Mouse (Mus musculus): ENCODE measurements around the gene Nudt15. TPM values are rescaled to one million over a fixed set of nuclear protein-coding genes. Genes with fewer than 3 reads are reported as not detected.

Gene Nudt15
- polyA plus RNA-seq, 1 experiment from 2014 or later = 1.8 TPM

DNA sequence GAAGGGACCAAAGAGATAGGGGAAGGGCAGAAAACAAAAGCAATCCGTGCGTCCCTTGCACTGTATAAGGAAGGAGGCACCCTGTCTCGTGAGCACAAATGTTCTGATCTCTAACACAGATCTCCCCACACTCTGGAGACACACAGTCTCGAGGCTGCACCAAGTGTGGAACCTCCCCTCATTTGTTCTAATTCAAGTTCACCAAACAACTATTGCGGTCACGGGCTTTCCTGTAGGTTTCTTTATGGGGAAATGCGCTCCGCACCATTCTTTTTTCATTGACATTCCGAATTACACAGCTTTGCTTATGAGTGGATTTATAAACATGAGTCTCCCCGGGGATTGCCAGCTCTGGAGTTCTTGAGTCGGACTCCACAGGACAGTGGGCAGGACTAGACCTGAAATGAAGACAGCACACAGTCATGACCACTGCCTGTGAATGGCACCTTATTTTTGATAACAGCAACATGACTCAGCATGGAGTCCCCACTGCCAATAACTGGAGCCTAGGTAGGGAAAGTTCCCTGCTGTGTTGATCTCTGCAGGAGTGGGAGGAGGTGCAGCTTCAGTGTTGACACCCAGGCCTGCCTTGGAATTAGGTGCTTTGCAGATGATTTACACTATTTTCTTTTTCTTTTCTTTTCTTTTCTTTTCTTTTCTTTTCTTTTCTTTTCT, 40.2 kb downstream of the Nudt15 start:
- TF ChIP-seq CTCF (IDR thresholded peaks at IDR 0.05) = no peak
- DNase-seq (ENCODE audit: low read depth, low spot score) (no peak), ATAC-seq (no peak)

DNA sequence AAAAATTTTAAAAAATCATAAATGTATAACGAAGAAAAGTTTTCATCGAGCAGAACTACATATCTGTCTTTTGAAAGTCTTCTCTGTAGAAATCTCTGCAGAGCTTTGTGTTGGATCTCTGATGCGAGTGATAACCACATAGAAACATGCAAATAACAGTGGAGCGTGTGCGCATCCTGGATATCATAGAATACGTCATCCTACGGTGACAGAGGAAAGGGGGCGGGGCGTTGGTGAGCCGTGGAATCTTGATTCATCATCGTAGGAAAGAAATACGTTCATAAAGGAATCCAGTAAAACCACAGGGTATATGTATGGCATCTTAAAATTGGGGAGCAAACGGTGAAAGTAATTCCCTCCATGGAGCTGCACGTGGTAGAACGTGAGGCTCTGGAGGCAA, 40.8 kb downstream of the Nudt15 start:
- in situ Hi-C loops (cut with MboI; ENCODE audit: low pct_unique_long_range_greater_than_20kb) = no loop called here

More for the DNA sequence above, 40.2 kb downstream of the Nudt15 start:
- CTCF ChIA-PET = no interaction called here
- POLR2A ChIA-PET = no interaction called here
- no peaks in the 10 kb centered on the region for H3K27me3 ChIP-seq
- in situ Hi-C loops (cut with MboI; ENCODE audit: low pct_unique_long_range_greater_than_20kb) = no loop called here

DNA sequence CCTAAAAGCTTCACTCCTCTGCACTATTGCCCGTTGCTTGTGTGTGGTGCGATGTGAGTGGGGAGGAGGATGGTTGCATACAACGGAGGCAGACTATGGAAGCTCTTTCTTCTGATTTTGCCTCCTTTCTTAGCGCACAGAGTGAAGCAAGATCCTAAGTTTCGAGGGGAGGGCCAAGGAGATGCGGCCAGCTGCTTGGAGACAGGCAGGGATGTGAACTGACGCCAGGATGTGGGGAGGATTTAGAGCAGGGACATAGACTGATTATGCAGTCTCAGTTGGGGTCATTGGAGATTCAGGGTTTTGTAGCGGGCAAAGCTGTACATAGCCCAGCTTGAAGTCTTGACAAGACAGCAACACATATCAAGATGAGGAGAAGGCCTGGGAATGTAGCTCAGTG, 41.8 kb downstream of the Nudt15 start:
- ChIA-PET CTCF (interaction anchor here (0.9 to 1.6 kb wide), 2 partner anchors 18 to 19 kb away, joined by 4 read pairs; partner anchors contain the start of gene Sucla2), POLR2A (no interaction called here)
- no peaks in the 10 kb centered on the region for H3K27me3 ChIP-seq
- in situ Hi-C loops (cut with MboI; ENCODE audit: low pct_unique_long_range_greater_than_20kb) = no loop called here
- DNase-seq (ENCODE audit: low read depth, low spot score) (no peak), ATAC-seq (no peak)
- no peak for TF ChIP-seq CTCF (IDR thresholded peaks at IDR 0.05)

More for the DNA sequence above, 40.8 kb downstream of the Nudt15 start:
- no peak for TF ChIP-seq CTCF (IDR thresholded peaks at IDR 0.05)
- POLR2A ChIA-PET = no interaction called here
- DNase-seq (ENCODE audit: low read depth, low spot score) (no peak), ATAC-seq (no peak)
- CTCF ChIA-PET = interaction anchor here (0.9 kb wide), 1 partner anchor 20 kb away, joined by 4 read pairs; no protein-coding TSS in a partner anchor
- H3K27me3 ChIP-seq = no peaks in the 10 kb centered on the region

DNA sequence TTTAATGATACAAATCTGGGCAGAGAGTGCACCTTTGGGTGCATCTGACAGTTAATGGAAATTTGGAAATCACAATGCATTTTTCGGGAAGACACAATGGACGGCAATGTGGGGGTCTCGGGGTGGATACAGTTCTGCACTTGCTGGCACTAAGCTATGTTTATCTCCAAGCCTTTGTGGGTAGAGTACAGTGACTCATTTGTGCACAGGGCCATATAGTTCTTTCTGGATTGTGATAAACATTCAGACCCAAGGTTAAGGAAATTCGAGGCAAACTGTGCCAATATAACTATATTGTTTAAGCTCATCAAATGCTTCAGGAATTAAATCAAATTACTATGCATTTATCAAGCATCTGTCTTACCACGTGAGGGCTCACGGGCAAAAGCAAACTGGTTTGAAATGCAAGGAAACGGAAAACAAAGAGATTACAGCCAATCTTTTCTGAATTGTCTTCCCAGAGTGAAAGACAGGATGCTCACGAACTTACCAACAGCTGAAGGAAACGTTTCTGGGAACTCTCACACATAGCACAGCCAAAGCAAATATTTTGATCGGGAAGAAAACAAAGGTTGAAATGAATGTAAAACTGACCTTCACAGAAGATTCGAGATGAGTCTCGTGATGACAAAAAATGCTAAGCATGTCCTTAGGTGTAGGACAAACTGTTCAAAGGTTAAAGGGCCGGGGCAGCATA, 44.7 kb downstream of the Nudt15 start:
- TF ChIP-seq CTCF (IDR thresholded peaks at IDR 0.05) = no peak
- DNase-seq (ENCODE audit: low read depth, low spot score) = no peak
- ATAC-seq = no peak
- in situ Hi-C loops (cut with MboI; ENCODE audit: low pct_unique_long_range_greater_than_20kb) = no loop called here
- CTCF ChIA-PET = interaction anchor here (1.7 kb wide), 1 partner anchor 15 kb away, joined by 5 read pairs; no protein-coding TSS in a partner anchor
- peaks cover 6% of the 10 kb centered on the region for H3K27me3 ChIP-seq
- POLR2A ChIA-PET = no interaction called here

DNA sequence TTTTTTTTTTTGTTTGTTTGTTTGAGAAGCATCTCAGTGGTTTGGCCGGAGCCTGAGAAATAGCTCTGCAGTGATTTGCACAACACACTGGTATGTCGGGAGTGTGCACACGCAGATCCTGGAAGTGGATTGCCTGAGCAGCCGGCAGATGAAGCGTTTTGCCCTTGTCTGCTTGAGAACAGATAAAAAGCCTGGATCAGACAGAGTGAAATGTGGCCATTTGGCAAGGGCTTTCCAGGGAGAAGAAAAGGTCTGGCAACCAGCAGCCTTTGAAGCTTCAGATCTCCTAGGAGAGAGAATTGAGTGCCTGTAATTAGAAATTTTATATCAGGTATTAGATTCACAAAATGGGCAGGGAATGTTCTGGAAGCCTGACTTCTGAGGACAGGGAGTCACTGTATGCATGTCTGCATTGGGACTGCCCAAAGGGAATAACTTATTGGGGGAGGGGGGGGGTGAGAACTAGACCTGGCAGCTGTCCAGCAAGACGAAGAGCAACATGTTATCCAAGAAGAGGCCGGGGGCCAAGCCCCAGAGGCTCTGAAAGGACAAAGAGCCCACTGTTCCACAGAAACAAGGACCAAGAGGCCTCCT, 45.4 kb downstream of the Nudt15 start:
- ATAC-seq (no peak), DNase-seq (ENCODE audit: low read depth, low spot score) (no peak)
- ChIA-PET CTCF (interaction anchor here (1.7 kb wide), 1 partner anchor 14 kb away, joined by 5 read pairs; no protein-coding TSS in a partner anchor), POLR2A (no interaction called here)
- peaks cover 6% of the 10 kb centered on the region for H3K27me3 ChIP-seq
- no peak for TF ChIP-seq CTCF (IDR thresholded peaks at IDR 0.05)
- in situ Hi-C loops (cut with MboI; ENCODE audit: low pct_unique_long_range_greater_than_20kb) = no loop called here

DNA sequence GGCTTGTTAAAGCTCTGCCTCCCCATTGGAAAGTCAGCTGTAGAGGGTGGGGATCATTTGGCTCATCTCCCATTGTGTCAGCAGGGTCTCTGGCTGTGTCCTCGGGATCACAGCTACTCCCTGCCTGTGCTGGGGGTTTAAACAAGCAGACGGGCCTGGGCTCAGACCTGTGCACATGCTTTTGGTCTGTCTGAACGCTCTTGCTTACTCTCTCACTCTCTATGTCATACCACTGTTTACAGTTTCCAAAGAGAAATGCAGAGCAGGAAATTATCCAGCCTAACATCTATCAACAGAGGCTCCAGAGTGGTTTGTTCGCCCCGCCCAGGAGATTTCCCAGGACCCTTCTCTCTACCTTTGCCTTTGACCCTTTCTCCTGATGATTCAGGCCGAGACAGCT, 46.3 kb downstream of the Nudt15 start:
- ChIA-PET CTCF (interaction anchor here (1.5 to 1.7 kb wide), 2 partner anchors 13 to 14 kb away, joined by 3 to 5 read pairs; no protein-coding TSS in a partner anchor), POLR2A (no interaction called here)
- ATAC-seq = no peak
- peaks cover 6% of the 10 kb centered on the region for H3K27me3 ChIP-seq
- DNase-seq (ENCODE audit: low read depth, low spot score) = no peak
- in situ Hi-C loops (cut with MboI; ENCODE audit: low pct_unique_long_range_greater_than_20kb) = no loop called here
- TF ChIP-seq CTCF (IDR thresholded peaks at IDR 0.05) = no peak

DNA sequence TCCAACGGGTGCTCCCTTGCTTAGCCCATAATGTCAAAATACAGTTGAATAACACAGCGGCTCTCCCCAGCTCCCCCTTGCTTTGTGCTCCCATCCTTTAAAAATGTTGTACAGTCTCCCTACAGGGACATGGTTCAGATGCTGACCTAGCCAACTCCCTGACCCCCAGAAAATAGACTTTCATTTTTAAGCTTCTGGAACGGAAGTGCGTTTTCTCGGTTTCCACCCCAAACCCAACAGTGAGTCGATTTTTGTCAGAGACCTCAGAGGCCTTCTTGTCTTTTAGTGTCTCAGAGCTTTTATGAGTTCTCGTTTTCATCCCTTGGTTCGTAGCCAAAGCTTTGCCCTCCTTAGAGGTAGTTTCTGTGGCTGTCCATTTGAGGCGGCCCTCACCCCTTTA, 46.8 kb downstream of the Nudt15 start:
- POLR2A ChIA-PET = no interaction called here
- TF ChIP-seq CTCF (IDR thresholded peaks at IDR 0.05) = no peak
- no peak for ATAC-seq
- no peak for DNase-seq (ENCODE audit: low read depth, low spot score)
- CTCF ChIA-PET = interaction anchor here (1.5 kb wide), 1 partner anchor 14 kb away, joined by 3 read pairs; no protein-coding TSS in a partner anchor
- peaks cover 6% of the 10 kb centered on the region for H3K27me3 ChIP-seq
- in situ Hi-C loops (cut with MboI; ENCODE audit: low pct_unique_long_range_greater_than_20kb) = no loop called here

DNA sequence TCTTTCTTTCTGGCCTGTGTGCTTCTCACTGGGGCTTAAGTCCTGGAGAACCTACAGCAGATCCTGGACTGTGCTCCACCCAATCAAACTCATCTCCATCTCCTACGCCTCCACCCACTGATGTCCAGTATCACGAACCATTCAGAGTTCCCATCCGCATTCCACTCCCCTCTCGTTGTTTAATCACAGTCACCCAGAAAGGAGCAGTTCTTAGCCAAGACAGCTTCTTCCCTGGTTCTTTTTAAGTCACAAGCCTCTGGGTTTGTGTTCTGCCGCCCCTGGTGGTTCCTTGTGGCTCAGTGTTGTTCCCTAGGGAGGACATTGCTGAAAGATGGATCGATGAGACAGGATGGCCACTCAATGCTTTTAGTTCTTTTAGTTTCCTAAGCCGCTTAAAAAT, 52.3 kb downstream of the Nudt15 start:
- CTCF ChIA-PET = interaction anchor here (1.5 kb wide), 1 partner anchor 8 kb away, joined by 6 read pairs; no protein-coding TSS in a partner anchor
- TF ChIP-seq CTCF (IDR thresholded peaks at IDR 0.05) = no peak
- ATAC-seq = no peak
- POLR2A ChIA-PET = no interaction called here
- peaks cover 6% of the 10 kb centered on the region for H3K27me3 ChIP-seq
- no peak for DNase-seq (ENCODE audit: low read depth, low spot score)
- in situ Hi-C loops (cut with MboI; ENCODE audit: low pct_unique_long_range_greater_than_20kb) = no loop called here

DNA sequence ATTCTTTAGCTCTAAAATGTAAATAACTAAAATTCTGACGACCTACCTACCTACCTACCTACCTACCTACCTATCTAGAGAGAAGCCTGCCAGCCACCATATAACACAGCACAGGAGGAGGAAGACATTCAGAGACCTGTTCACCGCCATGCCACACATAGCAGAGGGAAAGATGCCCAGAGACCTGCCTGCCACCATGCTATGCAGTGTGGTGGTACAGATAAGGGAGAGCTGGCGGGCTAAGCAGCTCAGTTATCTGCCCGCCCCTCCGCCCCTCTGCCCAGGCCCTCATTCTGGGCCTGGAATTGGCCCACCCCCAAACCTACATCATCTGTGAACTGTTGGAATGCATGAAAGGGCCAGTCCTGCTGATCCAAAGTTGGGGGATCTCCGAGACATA, 53.9 kb downstream of the Nudt15 start:
- ChIA-PET POLR2A (interaction anchor here (0.6 kb wide), 1 partner anchor 33 kb away, joined by 4 read pairs; no protein-coding TSS in a partner anchor), CTCF (no interaction called here)
- in situ Hi-C loops (cut with MboI; ENCODE audit: low pct_unique_long_range_greater_than_20kb) = no loop called here
- H3K27me3 ChIP-seq = peaks cover under 1% of the 10 kb centered on the region
- no peak for DNase-seq (ENCODE audit: low read depth, low spot score)
- no peak for TF ChIP-seq CTCF (IDR thresholded peaks at IDR 0.05)
- ATAC-seq = no peak

DNA sequence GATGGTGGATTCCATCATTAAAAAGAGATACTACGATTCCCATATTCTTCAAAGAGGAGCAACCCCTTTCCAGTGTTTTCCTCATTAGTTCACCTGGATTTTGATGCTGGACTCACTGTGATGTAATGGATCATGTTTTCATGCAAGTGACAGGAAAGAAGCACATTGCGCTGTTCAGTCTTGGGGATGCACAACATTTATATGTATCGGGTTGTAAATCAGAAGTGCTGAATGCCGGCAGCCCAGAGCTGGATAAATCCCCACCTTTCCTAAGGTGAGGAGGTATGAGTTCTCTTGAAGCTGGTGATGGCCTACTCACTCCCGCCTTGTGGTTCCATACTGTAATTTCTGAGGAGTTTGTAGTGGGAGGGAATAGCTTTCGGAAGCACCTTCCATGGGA, 54.7 kb downstream of the Nudt15 start:
- ChIA-PET POLR2A (no interaction called here), CTCF (no interaction called here)
- in situ Hi-C loops (cut with MboI; ENCODE audit: low pct_unique_long_range_greater_than_20kb) = no loop called here
- ATAC-seq (no peak), DNase-seq (ENCODE audit: low read depth, low spot score) (no peak)
- no peak for TF ChIP-seq CTCF (IDR thresholded peaks at IDR 0.05)
- H3K27me3 ChIP-seq = peaks cover 6% of the 10 kb centered on the region

DNA sequence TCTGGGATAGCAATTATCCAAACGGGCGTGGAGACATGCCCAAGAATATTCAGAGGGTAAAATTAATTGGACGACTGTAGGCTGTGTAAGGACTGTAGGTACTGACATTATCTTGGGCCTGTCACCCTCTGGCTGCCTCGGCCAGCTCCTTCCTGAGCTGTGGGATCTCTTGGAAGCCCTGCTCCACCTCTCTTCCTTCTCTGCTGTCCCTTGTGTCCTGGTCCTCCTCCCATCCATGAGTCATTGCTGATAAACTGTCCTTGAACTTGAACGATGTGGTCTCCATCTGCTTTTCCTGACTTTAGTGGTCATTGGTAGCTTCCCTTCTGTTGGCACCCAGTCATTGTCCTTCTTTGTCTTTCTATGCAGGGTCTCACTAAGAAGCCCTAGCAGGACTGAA, 61.4 kb downstream of the Nudt15 start:
- in situ Hi-C loops (cut with MboI; ENCODE audit: low pct_unique_long_range_greater_than_20kb) = no loop called here
- CTCF ChIA-PET = interaction anchor here (1.2 to 2.0 kb wide), 2 partner anchors 10 to 14 kb away, joined by 3 to 6 read pairs; no protein-coding TSS in a partner anchor
- POLR2A ChIA-PET = interaction anchor here (1.5 kb wide), 1 partner anchor 12 kb away, joined by 6 read pairs; no protein-coding TSS in a partner anchor
- ATAC-seq = no peak
- peaks cover 6% of the 10 kb centered on the region for H3K27me3 ChIP-seq
- TF ChIP-seq CTCF (IDR thresholded peaks at IDR 0.05) = no peak
- DNase-seq (ENCODE audit: low read depth, low spot score) = no peak

Data from Patski (cell line).